Mouse (Mus musculus): ENCODE results near the gene Spo11.

GRCm38 (mm10) chr2:173018618-173019017 lies 41.1 kb downstream of the Spo11 start:
- TF ChIP-seq EP300 (IDR thresholded peaks at IDR 0.05; ENCODE audit: low read depth) (no peak), CTCF (IDR thresholded peaks at IDR 0.05; ENCODE audit: low read depth) (peak; percentile 37)
